Mouse (Mus musculus) cerebellum, adult 11-12 months (tissue): ENCODE data around the gene Havcr2.
A peak's percentile ranks its signal among the peaks of the same experiment; 100 is the strongest.
"Not testable (repeated sequence)": the region's sequence is repeated elsewhere in the genome, so short reads cannot be mapped to it uniquely, and the experiment has no call there.

Source experiments
- DNase-seq: peaks from one replicate; pipeline ENCODE4 v3.0.0; 2022

Havcr2 gene

DNA sequence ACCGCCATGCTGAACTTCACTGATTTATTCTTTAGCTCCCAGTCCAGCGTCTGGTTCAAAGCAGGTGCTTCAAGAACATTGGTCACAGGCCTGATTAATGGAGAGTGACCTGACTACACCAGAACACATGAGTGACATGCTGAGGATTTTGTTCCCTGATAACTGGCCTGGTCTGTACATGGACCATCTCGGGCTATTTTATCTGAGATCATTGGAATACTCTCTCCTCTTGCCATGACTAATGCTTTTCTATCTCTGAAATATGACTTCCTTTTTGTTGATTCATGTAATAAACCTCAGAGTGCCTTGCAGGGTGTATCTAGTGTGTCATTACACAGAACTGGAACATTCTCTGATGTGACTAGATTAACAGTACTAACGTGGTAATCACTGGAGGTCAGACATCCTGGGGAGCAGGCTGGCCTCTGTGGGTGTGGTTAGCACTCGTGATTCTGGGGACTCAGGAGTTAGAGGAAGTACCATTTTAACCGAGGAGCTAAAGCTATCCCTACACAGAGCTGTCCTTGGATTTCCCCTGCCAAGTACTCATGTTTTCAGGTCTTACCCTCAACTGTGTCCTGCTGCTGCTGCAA is at the start of gene Havcr2:
Gene Havcr2 (plus strand): TSS at position 483 of the 593 bp plus-strand sequence.
- DNase-seq: no peak

DNA sequence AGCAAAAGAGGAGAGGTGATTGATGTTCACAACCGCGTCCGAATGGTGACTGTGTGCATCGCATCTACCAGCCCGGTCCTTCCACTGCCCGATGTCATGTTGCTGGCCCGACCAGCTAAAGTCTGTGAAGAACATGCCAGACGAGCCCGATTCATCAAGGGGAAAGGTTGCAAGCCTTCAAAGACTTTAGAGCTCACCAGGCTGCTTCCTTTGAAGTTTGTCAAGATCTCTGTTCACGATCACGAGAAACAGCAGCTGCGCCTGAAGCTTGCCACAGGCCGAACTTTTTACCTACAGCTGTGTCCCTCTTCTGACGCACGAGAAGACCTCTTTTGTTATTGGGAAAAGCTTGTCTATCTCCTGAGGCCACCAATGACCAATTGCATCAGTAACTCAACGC is 49.7 kb upstream of the Havcr2 start:
- DNase-seq: no peak

DNA sequence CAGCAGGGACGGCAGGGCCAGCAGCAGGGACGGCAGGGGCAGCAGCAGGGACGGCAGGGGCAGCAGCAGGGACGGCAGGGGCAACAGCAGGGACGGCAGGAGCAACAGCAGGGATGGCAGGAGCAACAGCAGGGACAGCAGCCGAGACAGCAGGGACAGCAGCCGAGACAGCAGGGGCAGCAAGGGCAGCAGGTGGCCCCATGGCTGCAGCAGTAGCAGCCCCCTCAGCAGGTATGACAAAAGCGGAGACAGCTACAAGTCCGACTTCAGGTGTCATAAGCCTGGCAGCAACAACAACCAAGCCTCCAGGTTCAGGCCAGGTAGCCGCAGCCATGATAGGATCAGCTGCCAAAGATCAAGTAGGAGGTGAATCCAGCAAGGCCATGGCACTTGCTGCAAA is 48.0 kb upstream of the Havcr2 start:
- DNase-seq: peak; percentile 44

DNA sequence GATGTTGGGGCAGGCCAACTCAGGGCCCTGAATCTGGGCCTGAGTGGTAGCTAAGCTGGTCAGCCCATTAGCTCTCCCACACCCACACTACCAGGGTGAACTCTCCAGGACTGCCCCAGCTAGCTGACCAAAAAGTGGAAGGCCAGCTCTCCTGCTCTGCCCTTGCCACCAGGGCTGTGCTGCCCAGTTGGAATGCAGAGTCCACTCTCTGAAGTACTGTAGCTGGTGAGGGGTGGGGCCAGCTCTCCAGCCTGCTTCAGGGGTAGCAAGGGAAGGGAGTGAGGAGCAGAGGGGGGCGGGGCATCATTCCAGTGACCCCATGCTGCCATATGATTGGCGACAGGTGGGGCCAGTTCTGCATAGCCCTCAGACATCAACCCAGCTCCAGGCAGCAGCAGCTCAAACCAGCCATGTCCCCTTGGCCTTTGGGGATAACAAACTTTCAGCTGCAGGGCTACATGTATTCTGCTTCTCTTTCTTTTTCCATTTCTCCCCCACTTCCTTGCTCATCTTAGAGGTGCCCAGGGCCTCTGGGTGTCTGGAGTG is 44.6 kb upstream of the Havcr2 start:
- no peak for DNase-seq

DNA sequence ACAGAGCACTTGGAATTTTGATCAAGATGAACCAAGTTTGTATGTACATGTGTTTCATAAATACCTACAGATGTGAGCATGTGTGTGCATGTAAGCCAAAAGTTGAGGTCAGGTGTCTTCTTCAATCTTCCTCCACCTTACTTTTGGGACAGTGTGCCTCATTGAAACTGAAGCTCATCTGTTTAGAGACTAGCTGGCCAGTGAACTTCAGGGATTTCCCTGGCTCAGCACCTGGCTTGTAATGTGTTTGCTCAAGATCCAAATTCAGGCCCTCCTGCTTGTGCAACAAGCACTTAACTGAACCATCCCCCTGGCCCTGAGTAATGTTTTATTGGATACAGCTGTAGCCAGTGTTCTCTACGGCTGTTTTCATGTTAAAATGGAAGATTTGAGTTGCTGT is 36.3 kb upstream of the Havcr2 start:
- no peak for DNase-seq

DNA sequence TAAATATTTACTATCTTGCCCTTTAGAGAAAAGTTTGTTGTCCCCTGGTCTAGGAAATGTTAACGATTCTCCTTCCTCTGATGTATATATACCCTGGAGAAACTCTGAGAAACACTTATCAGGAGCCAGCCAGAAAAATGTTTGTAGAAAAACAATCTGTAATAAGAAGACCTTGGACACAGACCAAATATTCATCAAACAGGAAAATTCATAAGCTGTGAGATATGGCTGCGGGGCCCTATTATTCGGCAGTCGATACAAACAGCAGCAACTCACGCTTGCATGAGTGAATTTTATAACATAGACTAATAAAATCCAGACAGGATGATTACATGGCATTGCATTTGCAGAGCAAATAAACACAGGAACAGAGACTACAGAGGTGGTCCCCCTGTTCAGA is 35.9 kb upstream of the Havcr2 start:
- no peak for DNase-seq

DNA sequence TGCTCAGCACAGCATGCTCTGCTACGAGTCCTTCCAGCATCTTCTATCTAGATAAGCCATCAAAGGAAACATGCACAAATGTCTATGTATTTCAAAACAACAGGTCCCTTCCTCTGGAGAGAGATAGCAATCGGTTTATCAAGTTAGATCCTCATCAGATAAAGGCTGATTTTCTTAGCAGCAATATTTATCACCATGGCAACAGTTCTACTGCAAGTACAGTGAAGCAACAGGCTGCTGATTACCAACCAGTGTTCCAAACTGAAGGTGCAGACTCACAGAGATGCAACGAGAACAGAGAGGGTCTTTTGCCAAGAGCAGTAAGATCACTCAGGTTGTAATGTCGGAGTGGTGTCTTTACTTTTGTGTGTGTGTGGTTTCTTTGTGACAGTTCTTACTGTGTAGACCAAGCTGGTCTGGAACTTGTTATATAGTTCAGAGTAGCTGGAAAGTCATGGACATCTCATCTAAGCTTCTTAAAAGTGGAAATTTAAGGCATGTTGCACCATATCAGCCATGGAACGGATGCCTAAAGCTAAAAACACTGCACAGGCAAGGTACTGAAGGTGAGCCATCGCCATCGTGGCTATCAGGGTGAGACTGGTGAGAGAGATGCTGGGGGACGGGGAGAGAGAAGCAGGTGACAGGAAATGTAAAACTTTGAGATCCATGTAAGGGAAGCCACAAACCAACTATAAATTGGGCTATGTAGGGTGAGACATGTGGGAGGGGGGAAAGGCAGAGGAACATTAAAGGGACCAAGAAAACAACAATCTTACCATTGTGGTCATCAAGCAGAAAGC is 33.4 kb upstream of the Havcr2 start:
- DNase-seq: no peak

DNA sequence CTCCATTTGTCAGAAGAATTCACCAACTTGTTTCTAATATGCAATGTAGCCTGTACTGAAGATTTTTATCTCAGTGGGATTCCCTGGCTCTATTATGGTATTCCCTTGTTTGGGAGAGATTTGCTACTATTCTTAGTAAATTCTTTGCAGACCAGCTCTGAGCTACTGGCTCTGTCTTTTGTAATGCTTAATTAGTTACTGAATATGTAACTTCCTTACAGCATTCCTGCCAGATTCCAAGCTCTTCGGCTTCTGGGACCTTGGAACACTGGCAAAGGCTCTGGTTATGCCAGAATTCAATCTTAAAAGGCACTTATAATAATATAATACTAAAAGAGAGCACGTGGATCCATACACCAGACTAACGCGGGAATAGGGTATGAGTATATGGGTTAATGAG is 26.6 kb upstream of the Havcr2 start:
- not testable (repeated sequence) for DNase-seq

DNA sequence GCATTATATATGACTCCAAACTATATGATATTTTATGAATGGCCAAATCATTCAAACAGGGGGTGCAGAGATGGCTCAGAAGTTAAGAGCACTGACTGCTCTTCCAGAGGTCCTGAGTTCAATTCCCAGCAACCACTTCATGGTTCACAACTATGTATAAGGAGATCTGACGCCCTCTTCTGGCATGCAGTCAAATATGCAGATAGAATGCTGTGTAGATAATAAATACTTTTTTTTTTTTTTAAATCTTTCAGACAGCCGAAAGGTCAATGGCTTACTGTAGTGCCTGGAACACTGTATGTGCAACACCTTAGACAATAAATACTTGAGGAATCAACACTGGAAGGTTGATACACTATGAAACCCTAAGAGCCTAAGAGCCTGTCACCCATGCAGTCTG is 24.6 kb upstream of the Havcr2 start:
- no peak for DNase-seq

DNA sequence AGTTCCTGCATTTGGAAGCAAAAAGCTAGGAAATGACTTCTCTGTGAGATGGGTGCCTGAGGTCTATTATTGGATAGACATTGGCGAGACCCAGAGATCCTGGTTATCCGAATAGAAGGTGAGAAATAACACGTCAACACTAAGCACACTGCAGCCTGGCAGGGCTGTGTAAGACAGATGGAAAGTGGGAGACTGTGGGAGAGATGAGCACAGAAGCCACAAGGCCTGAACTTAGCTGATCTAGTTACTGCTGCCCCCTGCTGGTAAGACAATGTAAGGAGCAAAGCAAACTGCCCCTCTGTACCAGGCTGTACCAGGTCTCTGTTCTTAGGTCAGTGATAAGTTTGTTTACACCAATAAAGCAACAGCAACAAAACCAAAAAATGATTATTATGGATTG is 23.6 kb upstream of the Havcr2 start:
- peak; percentile 76 for DNase-seq

DNA sequence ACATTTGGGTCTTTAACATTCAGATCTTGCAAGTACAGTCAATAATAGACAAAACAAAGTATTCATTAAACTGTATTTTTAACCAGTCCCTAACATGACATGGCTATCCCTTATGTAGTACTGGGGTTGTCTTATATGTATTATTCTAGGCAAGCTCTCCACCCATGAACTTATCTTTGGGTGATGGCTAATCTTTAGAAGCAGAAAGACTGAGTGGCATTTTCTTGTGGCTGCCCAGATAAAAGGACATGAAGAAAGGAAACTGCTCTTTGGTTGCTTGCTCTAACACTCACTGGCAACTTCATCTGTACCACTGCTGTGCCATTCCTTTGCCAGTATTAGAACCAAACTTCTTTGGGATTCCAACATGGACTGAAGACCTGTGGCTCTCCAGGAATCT is 19.4 kb upstream of the Havcr2 start:
- no peak for DNase-seq

DNA sequence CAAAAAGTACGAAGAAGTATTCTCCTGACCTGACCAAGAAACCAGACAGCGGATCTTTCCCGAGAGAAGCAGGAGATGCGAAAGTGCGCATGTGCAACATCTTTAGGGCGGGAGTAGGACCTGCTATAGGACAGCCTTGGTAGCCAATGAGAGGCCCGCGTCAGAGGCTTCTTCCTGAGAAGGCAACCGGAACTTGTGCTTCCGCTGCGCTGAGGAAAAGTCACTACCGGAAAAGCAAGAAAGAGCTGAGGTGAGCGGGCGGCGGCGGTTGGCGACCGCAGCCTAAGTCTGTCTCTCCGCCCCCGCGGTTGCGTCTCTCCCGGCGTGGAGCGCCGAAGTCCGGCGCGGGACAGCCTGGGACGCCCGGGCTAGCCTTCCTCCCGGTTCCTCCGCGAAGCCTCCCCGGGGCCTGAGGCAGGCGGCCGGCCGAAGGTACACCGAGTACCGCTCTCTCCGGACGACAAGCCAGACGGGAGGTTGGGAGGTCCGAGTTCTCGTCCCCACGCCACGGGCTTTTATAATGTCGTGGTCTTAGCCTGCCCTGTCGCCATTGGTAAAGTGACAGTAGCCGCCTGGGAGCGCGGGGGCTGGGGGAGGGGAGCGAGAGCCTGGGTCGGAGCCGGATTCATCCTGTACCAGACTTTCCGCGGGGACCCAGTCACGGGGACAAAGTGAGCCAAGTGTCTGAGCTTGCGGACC is 17.8 kb upstream of the Havcr2 start, which contains the start of gene Med7:
Gene Med7 (plus strand): TSS at position 166 of the 699 bp plus-strand sequence.
- peak; percentile 96 for DNase-seq

DNA sequence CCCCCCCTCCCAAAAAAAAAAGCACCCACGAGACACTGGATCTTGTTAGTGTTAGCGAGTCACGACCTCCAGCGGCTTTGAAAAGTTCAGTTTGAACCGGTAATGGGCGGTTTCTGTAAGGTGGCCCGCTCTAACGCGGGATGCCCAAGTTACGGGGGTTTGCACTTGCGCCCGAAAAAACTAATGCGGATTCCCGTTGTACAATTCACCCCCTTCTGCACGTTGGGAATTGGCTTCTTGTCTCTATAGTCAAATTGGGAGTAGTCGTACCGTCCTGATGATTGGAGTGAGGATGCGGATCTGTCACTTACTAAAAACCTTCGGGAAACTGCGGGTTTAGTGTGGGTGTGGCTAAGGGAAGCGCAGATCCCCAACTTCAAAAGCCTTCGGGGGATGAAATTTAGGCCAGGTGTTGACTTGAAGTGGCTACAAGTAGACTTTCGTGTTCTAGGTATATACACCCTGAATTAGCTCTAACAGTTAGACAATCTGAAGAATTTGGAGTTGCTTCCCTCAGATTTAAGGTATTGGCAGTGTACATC is 17.2 kb upstream of the Havcr2 start:
- no peak for DNase-seq

DNA sequence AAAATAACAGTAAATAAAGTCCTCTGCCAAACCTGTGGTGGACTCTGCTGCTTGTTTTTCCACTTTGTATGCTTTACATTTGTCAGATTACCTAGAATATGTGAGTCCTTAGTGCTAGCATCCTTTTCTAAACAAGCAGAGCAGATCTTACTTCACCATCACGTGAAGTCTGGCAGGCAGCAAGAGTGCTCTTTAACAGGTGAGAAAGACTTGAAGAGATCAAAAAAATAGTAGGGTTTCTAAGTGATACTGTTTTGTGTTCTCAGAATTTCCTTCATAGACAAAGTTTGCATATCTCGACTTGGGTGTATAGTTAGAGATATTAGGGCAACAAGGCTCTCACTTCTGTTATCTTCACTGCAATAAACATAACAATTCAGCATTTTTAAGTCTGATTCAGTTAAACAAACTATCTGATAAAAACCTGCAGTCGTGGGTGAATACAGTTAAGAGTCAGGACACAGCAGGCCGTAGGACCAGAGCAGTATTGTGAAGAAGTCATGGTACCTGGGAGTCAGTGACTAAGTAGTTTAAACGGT is 15.7 kb upstream of the Havcr2 start:
- no peak for DNase-seq

DNA sequence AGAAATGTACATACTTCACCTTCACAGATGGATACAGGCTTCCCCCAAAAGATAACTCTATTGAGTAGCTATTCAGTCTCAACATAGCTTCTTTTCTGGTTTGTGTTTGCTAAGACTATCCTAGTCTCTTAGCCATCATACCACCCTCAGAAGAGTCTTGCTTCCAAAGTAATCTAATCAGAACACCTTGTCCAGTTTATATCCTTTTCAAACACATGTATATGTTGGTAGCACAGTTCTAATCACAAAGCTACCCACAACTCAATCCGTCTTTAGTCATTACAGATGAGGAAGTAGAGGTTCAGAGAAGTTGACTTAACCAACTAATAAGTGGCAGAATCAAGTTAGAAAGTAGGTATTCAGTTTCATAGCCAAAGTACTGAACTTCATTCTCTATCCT is 13.0 kb upstream of the Havcr2 start:
- no peak for DNase-seq

DNA sequence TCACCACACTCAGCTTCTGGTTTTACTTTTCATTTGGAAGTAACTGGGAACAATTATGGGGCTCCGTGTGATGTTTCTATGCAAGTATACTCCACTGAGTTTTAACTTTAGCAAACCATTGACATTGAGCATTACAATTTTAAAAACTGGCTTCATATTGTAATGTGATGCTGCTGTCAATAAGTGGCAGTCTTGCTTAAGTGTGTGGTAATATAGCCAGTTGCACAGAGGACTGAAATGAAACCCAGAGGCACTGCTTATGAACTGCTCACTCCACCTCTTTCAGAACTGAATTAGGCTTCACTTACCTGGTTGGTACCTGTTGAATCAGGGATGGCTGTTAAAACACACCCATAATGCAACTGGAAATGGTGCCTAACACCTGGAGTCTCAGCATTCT is 11.6 kb upstream of the Havcr2 start:
- no peak for DNase-seq

DNA sequence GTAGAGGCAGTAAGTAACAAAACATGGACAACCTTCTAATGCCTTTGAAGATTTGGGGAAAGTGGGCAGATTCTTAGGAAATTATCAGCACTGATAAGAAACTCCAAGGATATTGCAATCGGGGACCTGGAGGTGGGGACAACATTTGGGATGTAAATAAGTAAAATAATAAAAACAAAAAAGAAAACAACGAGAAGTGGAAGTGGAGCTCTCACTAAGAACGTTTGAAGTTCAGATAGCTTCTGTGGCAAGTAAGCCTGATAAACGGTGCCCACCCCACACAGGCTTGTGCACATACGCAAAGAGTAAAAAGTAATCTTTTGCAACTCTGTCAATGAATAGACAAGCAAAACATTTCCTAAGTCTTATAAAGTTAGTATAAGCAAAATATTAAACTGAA is 10.8 kb upstream of the Havcr2 start:
- DNase-seq: no peak

DNA sequence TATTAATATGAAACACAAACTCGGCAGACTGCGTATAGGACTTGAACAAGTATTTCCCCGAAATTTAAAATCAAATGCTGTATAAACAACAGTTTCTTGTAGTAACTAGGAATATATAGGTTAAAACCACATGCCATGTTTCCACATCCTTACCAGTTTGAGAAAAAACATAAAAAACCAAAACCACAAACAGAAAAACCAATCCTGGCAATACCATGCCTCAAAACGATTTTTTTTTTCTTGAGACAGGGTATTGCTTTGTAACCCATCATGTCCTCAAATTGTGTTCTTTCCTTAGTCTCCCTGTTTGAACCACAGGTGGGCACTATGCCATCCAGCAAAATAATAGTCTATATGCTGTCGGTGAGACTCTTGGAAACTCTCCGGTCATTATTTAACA is 8.6 kb upstream of the Havcr2 start:
- no peak for DNase-seq

DNA sequence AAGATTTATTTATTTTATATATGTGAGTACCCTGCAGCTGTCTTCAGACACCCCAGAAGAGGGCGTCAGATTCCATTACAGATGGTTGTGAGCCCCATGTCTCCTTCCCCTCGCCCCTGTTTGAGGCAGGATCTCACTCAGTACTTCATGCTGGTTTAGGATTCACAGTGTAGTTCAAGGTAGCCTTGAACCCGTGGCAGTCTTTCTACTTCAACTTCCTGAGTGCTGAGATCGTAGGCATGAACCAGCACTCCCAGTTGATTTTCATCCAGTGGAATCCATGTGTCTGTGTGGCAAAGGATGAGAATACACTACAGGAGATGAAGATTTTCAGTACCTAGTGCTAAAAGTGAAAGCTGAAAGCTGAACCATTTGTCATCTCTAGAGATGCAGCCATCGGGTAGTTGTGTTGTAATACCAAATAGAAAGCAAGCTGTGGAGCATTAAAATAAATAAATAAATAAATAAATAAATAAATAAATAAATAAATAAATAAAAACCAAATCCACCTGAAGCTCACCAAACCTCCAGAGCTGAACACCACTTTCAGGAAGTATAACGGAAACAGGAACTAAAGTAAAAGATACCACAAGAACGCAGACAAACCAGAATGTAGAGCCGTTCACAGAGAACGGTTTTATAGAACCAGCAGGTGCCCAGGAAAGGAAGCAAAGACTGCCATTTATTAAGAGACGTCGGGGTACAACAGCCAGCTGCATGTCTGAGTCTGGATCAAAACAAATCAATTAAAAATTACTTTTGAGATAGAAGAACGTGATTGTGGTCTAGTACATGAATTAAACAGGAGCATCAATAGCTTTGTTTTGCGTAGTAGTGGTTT is 6.9 kb upstream of the Havcr2 start:
- no peak for DNase-seq

DNA sequence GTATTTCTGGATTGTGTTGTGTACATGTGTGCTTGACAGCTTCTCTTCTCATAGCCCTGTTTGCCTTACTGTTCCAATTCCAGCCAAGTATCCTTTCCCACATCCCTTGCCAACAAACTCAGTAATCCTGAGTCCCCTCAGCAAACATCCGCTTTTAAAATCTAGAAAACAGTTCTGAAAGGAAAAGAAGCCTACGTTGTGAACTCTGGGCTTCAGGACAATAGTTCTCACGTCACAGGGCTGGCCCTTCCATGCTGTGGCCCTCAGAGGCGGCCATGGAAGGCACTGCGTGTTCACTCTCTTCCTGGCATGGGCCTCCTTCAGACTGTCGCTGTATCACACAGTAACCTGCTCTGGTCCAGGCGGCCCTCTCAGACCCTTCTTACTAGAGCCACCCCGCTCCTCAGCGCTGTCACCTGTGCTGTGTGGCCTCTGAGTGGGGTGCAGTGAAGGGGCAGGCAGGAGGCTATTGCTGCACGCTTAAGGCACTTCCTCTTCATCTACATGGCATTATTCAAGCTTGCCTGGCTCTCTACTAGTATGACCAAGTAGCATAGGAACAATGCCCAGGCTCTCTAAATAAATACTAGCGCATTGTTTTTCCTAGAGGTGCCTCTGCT is 5.2 kb upstream of the Havcr2 start:
- no peak for DNase-seq

DNA sequence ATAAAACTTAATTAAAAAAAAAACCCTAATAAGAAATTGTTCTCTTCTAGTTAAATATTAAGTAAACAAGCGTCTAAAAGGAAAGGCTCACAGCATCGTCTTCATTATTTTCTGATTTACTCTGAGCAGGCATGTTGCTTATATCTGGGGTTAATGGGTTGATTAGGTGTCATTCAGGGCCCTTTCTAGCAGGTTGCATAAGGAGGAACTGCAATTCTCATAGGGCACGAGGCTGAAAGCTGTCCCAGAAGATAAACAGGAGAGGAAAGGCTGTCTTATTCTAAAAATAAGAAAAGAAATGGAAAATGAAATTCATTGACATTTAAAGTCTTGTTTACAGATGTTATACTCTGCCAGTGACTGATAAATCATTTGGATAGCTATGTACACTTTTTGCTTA is 5.2 kb downstream of the Havcr2 start:
- no peak for DNase-seq

DNA sequence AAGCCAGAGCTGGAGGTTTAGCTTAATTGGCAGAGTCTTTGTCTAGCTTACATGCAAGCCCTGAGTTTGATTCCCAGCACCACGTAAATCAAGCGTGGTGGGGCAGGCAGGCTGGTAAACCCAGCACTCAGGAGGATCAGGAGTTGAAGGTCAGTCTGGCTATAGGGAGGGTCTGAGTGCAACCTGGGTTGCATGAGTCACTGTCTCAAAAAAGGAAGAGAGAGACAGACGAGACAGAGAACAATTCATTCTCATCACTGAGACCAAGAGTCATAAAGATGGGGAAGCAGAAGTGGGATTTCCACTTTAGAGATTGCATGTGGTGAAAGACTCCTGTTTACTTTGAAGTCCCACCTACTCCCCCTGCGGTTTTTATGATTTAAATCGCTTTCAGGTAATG is 6.6 kb downstream of the Havcr2 start:
- no peak for DNase-seq
